Mouse (Mus musculus) ES-E14 (cell line): ENCODE data around the gene Il2ra. TPM values are rescaled to one million over a fixed set of nuclear protein-coding genes. Genes with fewer than 3 reads are reported as not detected.

ENCODE experiments used
- DNase-seq: peaks from one replicate; pipeline ENCODE4 v3.0.0-alpha.2; 2013; ENCODE audit warnings: low read depth, low spot score
- H3K27ac ChIP-seq: 2 replicates; pipeline ENCODE4 v1.5.1; 2012; ENCODE audit warnings: low read depth, mild to moderate bottlenecking, low read length, moderate library complexity, mixed read lengths; ENCODE audit not compliant: poor library complexity, insufficient read depth, severe bottlenecking
- H3K36me3 ChIP-seq: 2 replicates; pipeline ENCODE4 v1.6.1; 2012; ENCODE audit warnings: mild to moderate bottlenecking, low read length, moderate library complexity, mixed read lengths; ENCODE audit not compliant: control insufficient read depth, poor library complexity, insufficient read depth, severe bottlenecking
- H3K4me1 ChIP-seq, 2 experiments: fragments of 150-350 bp in 1 of 2; sonication (generic) in 1 of 2; 2 replicates each; pipeline ENCODE4 v1.6.1; 2012; ENCODE audit warnings: low read length in 2 of 2, mild to moderate bottlenecking in 1 of 2, mixed read lengths in 1 of 2; ENCODE audit not compliant: control insufficient read depth in 2 of 2, insufficient read depth in 2 of 2, poor library complexity in 1 of 2
- H3K4me3 ChIP-seq, 2 experiments: fragments of 150-350 bp in 1 of 2; sonication (generic) in 1 of 2; 2 replicates each; pipeline ENCODE4 v1.5.1; 2012; ENCODE audit warnings: low read length in 2 of 2, low read depth in 1 of 2, mild to moderate bottlenecking in 1 of 2, mixed read lengths in 1 of 2; ENCODE audit not compliant: insufficient read depth in 1 of 2, poor library complexity in 1 of 2, severe bottlenecking in 1 of 2
- H3K9ac ChIP-seq: 2 replicates; pipeline ENCODE4 v1.6.1; 2012; ENCODE audit warnings: low read depth, mild to moderate bottlenecking, low read length, mixed read lengths; ENCODE audit not compliant: poor library complexity, insufficient read depth, severe bottlenecking
- H3K9me3 ChIP-seq: fragments of 150-350 bp; sonication (generic); 2 replicates; pipeline ENCODE4 v1.6.1; 2012; ENCODE audit warnings: low read depth, mild to moderate bottlenecking, low read length; ENCODE audit not compliant: control insufficient read depth, insufficient read depth
- CHD2 ChIP-seq: IDR thresholded peaks from 2 replicates; pipeline ENCODE4 v1.6.1; 2014; ENCODE audit warnings: mild to moderate bottlenecking, low read depth, low read length, inconsistent platforms
- HCFC1 ChIP-seq: IDR thresholded peaks from 2 replicates; pipeline ENCODE4 v1.6.1; 2012; ENCODE audit warnings: low read length, inconsistent platforms, borderline replicate concordance; ENCODE audit not compliant: insufficient read depth
- MAFK ChIP-seq: IDR thresholded peaks from 2 replicates; pipeline ENCODE4 v1.6.1; 2014; ENCODE audit warnings: mild to moderate bottlenecking, low read depth, low read length, inconsistent platforms; ENCODE audit not compliant: insufficient read depth
- ZC3H11A ChIP-seq: IDR thresholded peaks from 2 replicates; pipeline ENCODE4 v1.6.1; 2012; ENCODE audit warnings: low read depth, mild to moderate bottlenecking, inconsistent platforms, low read length, borderline replicate concordance
- ZNF384 ChIP-seq: IDR thresholded peaks from 2 replicates; pipeline ENCODE4 v1.6.1; 2012; ENCODE audit warnings: low read depth, low read length, inconsistent platforms
- in situ Hi-C, 2 experiments: fragments of 600-800 bp; cut with MboI; formaldehyde crosslinking; loops; one replicate each; pipeline ENCODE4 v1.15.1; 2025; ENCODE audit warnings: low sequenced_read_pairs in 2 of 2, inconsistent platforms in 1 of 2; ENCODE audit not compliant: unreplicated experiment in 2 of 2
- total RNA-seq: library from RNA; depleted of rRNA; stranded (reverse); fragments of 300-350 nt; gene quantifications from 2 replicates; pipeline ENCODE4 v1.2.3, GENCODE M21; 2012

The Il2ra gene
- total RNA-seq, 1 experiment, result not detected

- Histone ChIP-seq H3K9ac (no peak overlapping the region), H3K4me3 (no peak overlapping the region), H3K9me3 (no peaks in the 10 kb centered on the region), H3K4me1 (peaks cover 8% of the 10 kb centered on the region in 2 experiments; a peak in 2 of 4 replicates), H3K27ac (no peak overlapping the region), H3K36me3 (no peaks in the 10 kb centered on the region)
- DNase-seq, result no peak
- no peak for TF ChIP-seq MAFK
- TF ChIP-seq HCFC1, result no peak
- no peak for TF ChIP-seq ZC3H11A
- TF ChIP-seq CHD2, result no peak
- no peak for TF ChIP-seq ZNF384
- in situ Hi-C loops, result no loop called here
Observed at GRCm38 (mm10) chr2:11687436-11687835, 44.8 kb downstream of the Il2ra start.

DNA sequence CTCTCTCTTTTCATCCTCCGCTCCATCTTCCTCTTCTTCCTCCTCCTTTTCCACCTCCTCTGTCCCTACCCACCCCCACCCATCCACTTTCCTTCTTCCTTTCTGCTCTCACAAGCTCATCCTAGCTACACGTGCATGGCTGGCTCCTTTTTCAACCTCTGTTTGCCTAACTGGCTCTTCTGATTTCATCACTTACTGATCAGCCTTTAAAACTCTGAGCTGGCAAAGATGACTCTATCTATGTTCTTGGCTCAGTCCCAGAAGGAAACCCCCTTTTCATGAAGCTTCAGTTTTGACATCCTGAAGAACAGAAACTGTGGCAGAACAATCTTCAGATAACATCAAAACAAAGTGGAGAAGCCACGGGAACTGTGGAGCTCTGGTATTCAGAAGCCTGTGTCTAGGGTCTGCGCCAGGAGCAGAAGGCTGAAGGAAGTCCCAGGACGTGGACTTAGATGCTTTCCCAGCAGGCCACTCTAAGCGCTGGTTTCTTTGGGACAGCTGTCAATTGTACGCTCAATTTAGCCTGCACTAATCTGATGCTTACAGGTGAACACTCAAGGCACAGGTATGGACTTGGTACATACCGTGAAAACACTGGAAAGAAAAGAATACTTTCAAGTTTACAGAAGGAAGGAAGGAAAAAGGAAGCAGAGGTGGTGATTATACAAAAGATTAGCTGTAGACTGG, 47.7 kb downstream of the Il2ra start:
- in situ Hi-C loops, result no loop called here

GRCm38 (mm10) chr2:11693352-11693751, 50.7 kb downstream of the Il2ra start:
- Histone ChIP-seq H3K4me3 (no peak overlapping the region), H3K9ac (no peak overlapping the region), H3K27ac (no peak overlapping the region), H3K4me1 (no peaks in the 10 kb centered on the region), H3K36me3 (no peaks in the 10 kb centered on the region), H3K9me3 (no peaks in the 10 kb centered on the region)
- in situ Hi-C loops, result no loop called here
- TF ChIP-seq ZNF384, result no peak
- no peak for TF ChIP-seq ZC3H11A
- TF ChIP-seq HCFC1, result no peak
- no peak for TF ChIP-seq CHD2
- TF ChIP-seq MAFK, result no peak
- no peak for DNase-seq

More for the DNA sequence above, 47.7 kb downstream of the Il2ra start:
- Histone ChIP-seq H3K4me3 (no peak overlapping the region), H3K27ac (no peak overlapping the region), H3K36me3 (no peaks in the 10 kb centered on the region), H3K9me3 (no peaks in the 10 kb centered on the region), H3K4me1 (no peaks in the 10 kb centered on the region), H3K9ac (no peak overlapping the region)
- TF ChIP-seq HCFC1 (no peak), ZNF384 (no peak), CHD2 (no peak), ZC3H11A (no peak), MAFK (no peak)
- DNase-seq, result no peak

- Histone ChIP-seq H3K36me3 (no peaks in the 10 kb centered on the region), H3K27ac (0 out of 2 replicates have a peak overlapping the region, but pooled peaks have one; percentile 40), H3K9ac (no peak overlapping the region), H3K9me3 (no peaks in the 10 kb centered on the region), H3K4me3 (no peak overlapping the region), H3K4me1 (no peaks in the 10 kb centered on the region)
- DNase-seq, result no peak
- no peak for TF ChIP-seq MAFK
- TF ChIP-seq ZC3H11A, result no peak
- no peak for TF ChIP-seq ZNF384
- TF ChIP-seq HCFC1, result no peak
- no peak for TF ChIP-seq CHD2
- in situ Hi-C loops, result no loop called here
Observed at GRCm38 (mm10) chr2:11694104-11694503, 51.5 kb downstream of the Il2ra start.

- Histone ChIP-seq H3K9ac (no peak overlapping the region), H3K4me3 (no peak overlapping the region), H3K4me1 (no peaks in the 10 kb centered on the region), H3K9me3 (no peaks in the 10 kb centered on the region), H3K36me3 (no peaks in the 10 kb centered on the region), H3K27ac (no peak overlapping the region)
- in situ Hi-C loops, result no loop called here
- TF ChIP-seq ZC3H11A, result no peak
- TF ChIP-seq CHD2, result no peak
- no peak for TF ChIP-seq ZNF384
- TF ChIP-seq MAFK, result no peak
- TF ChIP-seq HCFC1, result no peak
- no peak for DNase-seq
Observed at GRCm38 (mm10) chr2:11695867-11696266, 53.3 kb downstream of the Il2ra start.
